Mouse (Mus musculus): ENCODE data around the gene Foxi2. TPM values are rescaled to one million over a fixed set of nuclear protein-coding genes. Genes with fewer than 3 reads are reported as not detected.

Gene Foxi2
- polyA plus RNA-seq, 1 experiment from 2014 or later: not detected

DNA sequence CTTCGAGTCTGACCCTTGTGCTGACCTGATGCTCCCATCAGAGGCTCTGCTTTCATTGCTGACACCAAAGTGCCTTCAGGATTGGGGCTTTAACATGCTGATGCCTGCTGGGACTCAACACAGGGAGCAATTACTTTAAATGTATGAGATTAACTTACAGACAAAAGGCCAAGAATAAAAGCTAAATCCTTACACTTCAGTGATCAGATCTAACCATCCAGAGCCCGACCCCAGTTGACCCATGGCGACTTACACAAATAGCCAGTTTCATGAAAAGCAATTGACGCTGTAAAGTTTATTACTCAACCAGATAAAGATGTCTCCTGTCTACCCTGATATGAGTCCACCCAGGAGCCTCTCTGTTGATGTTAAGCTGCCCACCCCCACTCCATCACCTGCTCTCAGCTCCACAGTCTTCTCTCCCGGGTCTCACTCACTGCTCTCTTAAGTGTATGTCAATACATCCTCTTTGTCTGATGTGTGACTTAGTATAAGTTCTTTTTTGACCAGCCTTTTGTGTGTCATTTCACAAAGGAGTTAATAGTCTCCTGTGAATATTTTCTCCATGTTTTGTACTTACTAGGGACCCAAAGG is 17.1 kb upstream of the Foxi2 start:
- TF ChIP-seq CTCF (IDR thresholded peaks at IDR 0.05; ENCODE audit: low read depth) (no peak), EP300 (optimal IDR thresholded peaks at IDR 0.05) (no peak)
- Histone ChIP-seq H3K9me3 (ENCODE audit: control insufficient read depth, low read length) (no peaks in the 10 kb centered on the region), H3K4me1 (replicated peaks; ENCODE audit: control insufficient read depth, insufficient read depth) (no peaks in the 10 kb centered on the region), H3K9ac (ENCODE audit: low read length) (no peak overlapping the region), H3K27ac (replicated peaks) (no peak overlapping the region), H3K36me3 (ENCODE audit: control insufficient read depth, insufficient read depth, low read length) (no peaks in the 10 kb centered on the region), H3K27me3 (ENCODE audit: control insufficient read depth, insufficient read depth, low read length) (no peaks in the 10 kb centered on the region), H3K4me3 (ENCODE audit: low read depth, low read length) (no peak overlapping the region), H3K4me2 (replicated peaks; ENCODE audit: low read depth) (no peak overlapping the region)
- WGBS: 20% methylated on average over 5 of the region's 5 CpGs
- DNase-seq (ENCODE audit: low spot score) (no peak), ATAC-seq (ENCODE audit: low FRiP score, low TSS enrichment) (no peak)

DNA sequence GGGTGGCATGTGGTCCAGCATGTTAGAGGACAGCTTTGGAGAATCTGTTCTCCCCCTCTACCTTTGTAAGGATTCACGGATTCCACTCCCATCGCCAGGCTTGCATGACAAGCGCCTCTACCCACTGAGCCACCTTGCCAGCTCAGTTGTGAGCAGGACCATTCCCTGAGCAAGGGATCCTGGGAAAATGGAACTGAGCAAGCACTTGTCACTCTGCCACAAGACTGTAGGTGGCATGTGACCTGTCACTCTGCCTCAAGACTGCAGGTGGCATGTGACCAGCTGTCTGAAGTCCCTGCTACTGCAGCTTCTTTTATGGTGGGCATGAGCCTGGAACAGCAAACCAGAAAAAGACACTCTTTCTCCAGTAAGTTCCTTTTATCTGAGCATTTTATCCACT is 15.7 kb upstream of the Foxi2 start:
- Histone ChIP-seq H3K4me2 (replicated peaks; ENCODE audit: low read depth) (no peak overlapping the region), H3K27me3 (ENCODE audit: control insufficient read depth, insufficient read depth, low read length) (no peaks in the 10 kb centered on the region), H3K4me1 (replicated peaks; ENCODE audit: control insufficient read depth, insufficient read depth) (no peaks in the 10 kb centered on the region), H3K9ac (ENCODE audit: low read length) (no peak overlapping the region), H3K36me3 (ENCODE audit: control insufficient read depth, insufficient read depth, low read length) (no peaks in the 10 kb centered on the region), H3K9me3 (ENCODE audit: control insufficient read depth, low read length) (no peaks in the 10 kb centered on the region), H3K27ac (replicated peaks) (no peak overlapping the region), H3K4me3 (ENCODE audit: low read depth, low read length) (no peak overlapping the region)
- no peak for DNase-seq (ENCODE audit: low spot score)
- WGBS: 88% methylated on average over 3 of the region's 3 CpGs
- TF ChIP-seq EP300 (optimal IDR thresholded peaks at IDR 0.05): no peak
- no peak for TF ChIP-seq CTCF (IDR thresholded peaks at IDR 0.05; ENCODE audit: low read depth)
- no peak for ATAC-seq (ENCODE audit: low FRiP score, low TSS enrichment)

DNA sequence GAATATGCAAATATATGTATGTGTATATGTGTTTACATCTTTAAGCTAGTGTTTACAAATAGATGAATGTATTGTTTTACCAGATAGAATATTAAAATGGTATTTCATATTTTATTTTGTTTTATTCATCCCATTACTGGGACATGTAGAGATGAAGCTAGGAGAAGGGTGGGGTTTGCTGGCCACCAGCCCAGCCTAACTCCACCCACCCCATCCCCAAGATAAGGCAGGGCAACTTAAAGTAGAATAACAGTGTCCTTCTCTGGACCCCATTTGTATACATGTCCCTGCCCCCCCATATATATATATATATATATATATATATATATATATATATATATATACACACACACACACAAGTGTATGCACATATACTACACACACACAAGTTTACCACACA is 14.9 kb upstream of the Foxi2 start:
- no peaks in the 10 kb centered on the region for H3K9me3 ChIP-seq (ENCODE audit: control insufficient read depth, low read length)
- no peak for ATAC-seq (ENCODE audit: low FRiP score, low TSS enrichment)
- no peak overlapping the region for H3K9ac ChIP-seq (ENCODE audit: low read length)
- no peaks in the 10 kb centered on the region for H3K36me3 ChIP-seq (ENCODE audit: control insufficient read depth, insufficient read depth, low read length)
- H3K4me2 ChIP-seq (replicated peaks; ENCODE audit: low read depth): no peak overlapping the region
- no peaks in the 10 kb centered on the region for H3K4me1 ChIP-seq (replicated peaks; ENCODE audit: control insufficient read depth, insufficient read depth)
- H3K27me3 ChIP-seq (ENCODE audit: control insufficient read depth, insufficient read depth, low read length): no peaks in the 10 kb centered on the region
- no peak for TF ChIP-seq CTCF (IDR thresholded peaks at IDR 0.05; ENCODE audit: low read depth)
- TF ChIP-seq EP300 (optimal IDR thresholded peaks at IDR 0.05): no peak
- no peak for DNase-seq (ENCODE audit: low spot score)
- H3K27ac ChIP-seq (replicated peaks): no peak overlapping the region
- H3K4me3 ChIP-seq (ENCODE audit: low read depth, low read length): no peak overlapping the region

DNA sequence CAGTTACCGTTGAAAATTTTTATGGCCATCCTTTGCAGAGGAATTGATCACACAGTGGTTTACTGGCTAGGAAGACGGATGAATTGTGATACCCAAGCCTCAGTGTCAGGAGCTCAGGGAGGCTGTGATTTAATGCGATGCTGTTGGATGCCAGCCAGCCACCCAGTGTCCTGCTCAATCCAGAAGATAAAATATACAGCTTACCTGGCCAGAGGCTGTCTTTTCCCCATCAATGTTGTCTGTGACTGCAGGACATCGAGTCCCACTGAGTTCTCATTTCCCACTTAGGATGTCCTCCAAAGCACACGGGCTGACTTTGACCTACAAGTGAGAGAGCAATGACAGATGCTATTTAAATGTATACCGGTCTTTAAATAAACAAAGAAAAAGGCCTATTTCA is 13.0 kb upstream of the Foxi2 start:
- H3K36me3 ChIP-seq (ENCODE audit: control insufficient read depth, insufficient read depth, low read length): no peaks in the 10 kb centered on the region
- no peaks in the 10 kb centered on the region for H3K27me3 ChIP-seq (ENCODE audit: control insufficient read depth, insufficient read depth, low read length)
- DNase-seq (ENCODE audit: low spot score): no peak
- H3K4me1 ChIP-seq (replicated peaks; ENCODE audit: control insufficient read depth, insufficient read depth): no peaks in the 10 kb centered on the region
- H3K4me2 ChIP-seq (replicated peaks; ENCODE audit: low read depth): no peak overlapping the region
- H3K9me3 ChIP-seq (ENCODE audit: control insufficient read depth, low read length): no peaks in the 10 kb centered on the region
- no peak overlapping the region for H3K9ac ChIP-seq (ENCODE audit: low read length)
- no peak for TF ChIP-seq CTCF (IDR thresholded peaks at IDR 0.05; ENCODE audit: low read depth)
- TF ChIP-seq EP300 (optimal IDR thresholded peaks at IDR 0.05): no peak
- no peak overlapping the region for H3K4me3 ChIP-seq (ENCODE audit: low read depth, low read length)
- WGBS: 33% methylated on average over 6 of the region's 6 CpGs
- no peak overlapping the region for H3K27ac ChIP-seq (replicated peaks)
- no peak for ATAC-seq (ENCODE audit: low FRiP score, low TSS enrichment)

GRCm38 (mm10) chr7:135397874-135398273 is 12.2 kb upstream of the Foxi2 start:
- H3K4me1 ChIP-seq (replicated peaks; ENCODE audit: control insufficient read depth, insufficient read depth): no peaks in the 10 kb centered on the region
- no peak for TF ChIP-seq EP300 (optimal IDR thresholded peaks at IDR 0.05)
- no peak for TF ChIP-seq CTCF (IDR thresholded peaks at IDR 0.05; ENCODE audit: low read depth)
- no peaks in the 10 kb centered on the region for H3K27me3 ChIP-seq (ENCODE audit: control insufficient read depth, insufficient read depth, low read length)
- no peaks in the 10 kb centered on the region for H3K9me3 ChIP-seq (ENCODE audit: control insufficient read depth, low read length)
- DNase-seq (ENCODE audit: low spot score) (no peak), ATAC-seq (ENCODE audit: low FRiP score, low TSS enrichment) (no peak)
- H3K9ac ChIP-seq (ENCODE audit: low read length): no peak overlapping the region
- no peaks in the 10 kb centered on the region for H3K36me3 ChIP-seq (ENCODE audit: control insufficient read depth, insufficient read depth, low read length)
- no peak overlapping the region for H3K4me2 ChIP-seq (replicated peaks; ENCODE audit: low read depth)
- no peak overlapping the region for H3K4me3 ChIP-seq (ENCODE audit: low read depth, low read length)
- H3K27ac ChIP-seq (replicated peaks): no peak overlapping the region
- 22% methylated on average over 5 of the region's 5 CpGs for WGBS

DNA sequence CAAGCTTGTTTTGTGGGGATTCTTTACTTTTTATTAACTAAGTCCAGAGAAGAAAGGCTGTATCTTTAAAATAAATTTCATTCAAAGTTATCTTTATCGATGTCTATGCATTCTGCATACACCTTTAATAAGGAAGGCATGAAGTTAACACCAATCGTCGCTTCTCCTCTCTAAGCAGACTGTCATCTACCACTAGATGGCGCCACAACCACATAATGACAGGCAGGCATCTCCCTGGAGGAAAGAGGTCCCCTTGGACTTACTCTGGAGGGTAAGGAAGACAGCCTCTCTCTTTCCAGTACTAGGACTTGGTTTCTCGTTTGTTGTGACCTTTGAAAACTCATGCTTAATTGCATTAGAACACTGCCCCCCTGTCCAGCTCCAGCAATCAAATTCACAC is 6.7 kb upstream of the Foxi2 start:
- DNase-seq (ENCODE audit: low spot score) (peak; percentile 72), ATAC-seq (ENCODE audit: low FRiP score, low TSS enrichment) (no peak)
- TF ChIP-seq EP300 (optimal IDR thresholded peaks at IDR 0.05) (no peak), CTCF (IDR thresholded peaks at IDR 0.05; ENCODE audit: low read depth) (peak; percentile 92)
- no peak overlapping the region for H3K4me2 ChIP-seq (replicated peaks; ENCODE audit: low read depth)
- H3K9me3 ChIP-seq (ENCODE audit: control insufficient read depth, low read length): no peaks in the 10 kb centered on the region
- no peaks in the 10 kb centered on the region for H3K4me1 ChIP-seq (replicated peaks; ENCODE audit: control insufficient read depth, insufficient read depth)
- H3K27ac ChIP-seq (replicated peaks): no peak overlapping the region
- WGBS: 13% methylated on average over 5 of the region's 5 CpGs
- no peak overlapping the region for H3K9ac ChIP-seq (ENCODE audit: low read length)
- no peak overlapping the region for H3K4me3 ChIP-seq (ENCODE audit: low read depth, low read length)
- H3K27me3 ChIP-seq (ENCODE audit: control insufficient read depth, insufficient read depth, low read length): no peaks in the 10 kb centered on the region
- H3K36me3 ChIP-seq (ENCODE audit: control insufficient read depth, insufficient read depth, low read length): no peaks in the 10 kb centered on the region

Measured in stomach, postnatal 0 days (tissue).